Mouse (Mus musculus): ENCODE data around the gene Plxna2.

DNA sequence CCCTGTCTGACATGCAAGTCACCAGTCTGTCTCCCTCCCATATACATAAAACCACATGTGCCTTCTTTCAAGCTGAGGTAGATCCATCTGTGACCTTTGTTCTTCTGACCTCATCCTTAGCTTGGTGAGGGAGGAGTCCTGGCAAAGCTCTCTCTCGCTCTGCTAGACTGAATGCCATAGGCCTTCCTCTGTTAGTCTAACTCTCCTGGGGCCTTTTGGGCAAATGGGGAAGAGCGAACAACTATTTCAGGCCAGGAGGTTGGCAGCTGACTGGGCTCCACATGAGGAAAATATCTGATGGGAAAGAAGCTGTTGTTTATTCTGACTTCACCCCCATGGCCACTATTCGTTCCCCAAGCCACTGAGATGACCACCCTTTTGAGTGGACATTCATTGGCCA is 59.9 kb downstream of the Plxna2 start:
- TF ChIP-seq POLR2A (IDR thresholded peaks at IDR 0.05; ENCODE audit: low read depth, low read length) (no peak), CTCF (IDR thresholded peaks at IDR 0.05; ENCODE audit: extremely low read depth, insufficient read length, insufficient replicate concordance, low read depth, low read length) (no peak)

Data from small intestine, adult 2 months (tissue).